Mouse (Mus musculus): ENCODE results near the gene Mdm4. TPM values are rescaled to one million over a fixed set of nuclear protein-coding genes. Genes with fewer than 3 reads are reported as not detected.

Gene Mdm4
- polyA plus RNA-seq, 1 experiment = 156 TPM

DNA sequence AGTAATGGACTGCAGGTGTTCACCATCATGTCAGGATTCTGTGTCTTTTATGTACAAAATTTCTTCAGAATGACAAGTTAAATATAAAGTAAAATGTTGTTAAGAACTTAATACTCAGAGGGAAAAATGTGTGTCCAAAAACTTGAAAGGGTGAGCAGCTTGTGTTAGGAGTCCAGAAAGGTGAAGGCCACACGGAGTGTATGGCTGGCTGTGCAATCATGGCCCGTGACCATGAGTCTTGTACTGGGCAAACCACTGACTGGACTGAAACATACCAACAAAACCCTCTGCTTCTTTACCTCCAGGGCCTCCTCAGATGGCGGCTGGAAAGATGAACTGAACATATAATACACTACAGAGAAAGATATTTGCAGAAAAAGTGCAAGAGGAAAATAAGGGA is 23.8 kb downstream of the Mdm4 start:
- TF ChIP-seq GATA1 (IDR thresholded peaks at IDR 0.05; ENCODE audit: low read length) = no peak

DNA sequence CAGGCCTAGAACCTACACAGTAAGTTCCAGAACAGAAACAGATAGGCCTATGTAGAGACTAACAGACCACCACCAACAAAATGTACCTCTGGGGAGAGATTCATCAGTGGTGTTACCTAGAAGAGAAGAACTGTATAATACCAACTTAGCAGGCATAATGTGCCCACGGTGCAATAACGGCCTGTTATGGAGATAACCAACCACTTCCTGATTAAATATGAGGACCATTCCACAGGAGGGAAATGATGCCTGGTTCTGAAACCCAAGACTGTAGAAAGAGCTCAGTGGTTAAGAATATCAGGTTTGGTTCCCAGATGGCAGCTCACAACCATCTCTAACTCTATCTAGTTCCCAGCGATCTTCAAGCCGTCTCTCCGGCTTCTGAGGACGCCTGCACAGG is 30.0 kb downstream of the Mdm4 start:
- TF ChIP-seq GATA1 (IDR thresholded peaks at IDR 0.05; ENCODE audit: low read length) = no peak

DNA sequence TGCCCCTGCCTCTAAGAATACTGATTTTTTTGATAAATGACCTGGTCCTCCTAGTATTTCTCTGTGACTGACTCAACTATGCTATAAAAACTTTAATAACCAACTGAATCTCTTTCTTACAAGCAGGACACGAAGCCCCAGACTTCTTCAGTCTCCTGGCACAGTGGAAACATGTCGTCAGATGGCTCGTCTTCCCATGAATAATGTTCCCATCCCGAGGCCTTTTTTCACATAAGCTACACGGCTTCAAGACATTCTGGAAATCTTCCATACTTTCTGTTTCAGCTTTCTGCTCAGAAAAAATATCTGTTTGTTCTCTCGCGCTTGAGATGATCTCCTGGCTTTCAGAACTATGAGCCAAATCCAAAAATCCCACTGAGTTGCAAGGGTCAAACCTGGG is 38.8 kb downstream of the Mdm4 start:
- no peak for TF ChIP-seq GATA1 (IDR thresholded peaks at IDR 0.05; ENCODE audit: low read length)

DNA sequence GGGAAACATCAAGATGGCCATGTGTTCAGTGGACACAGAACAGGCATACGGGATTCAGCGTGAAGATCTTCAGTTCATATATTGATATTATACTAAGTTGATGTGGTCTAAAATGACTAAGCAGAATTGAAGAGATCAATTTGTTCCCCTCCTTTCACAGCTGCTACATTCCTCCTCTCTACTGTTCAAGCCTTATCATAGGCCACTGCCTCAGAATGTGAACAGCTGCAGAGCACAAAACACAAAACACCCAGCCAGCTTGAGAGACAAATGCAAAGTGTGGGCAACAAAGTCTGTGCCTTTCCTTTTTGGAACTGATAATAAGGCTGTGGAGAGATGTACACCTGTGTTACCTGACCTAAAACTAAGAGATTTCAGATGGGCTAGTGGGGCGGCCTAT is 39.6 kb downstream of the Mdm4 start:
- TF ChIP-seq GATA1 (IDR thresholded peaks at IDR 0.05; ENCODE audit: low read length) = no peak

DNA sequence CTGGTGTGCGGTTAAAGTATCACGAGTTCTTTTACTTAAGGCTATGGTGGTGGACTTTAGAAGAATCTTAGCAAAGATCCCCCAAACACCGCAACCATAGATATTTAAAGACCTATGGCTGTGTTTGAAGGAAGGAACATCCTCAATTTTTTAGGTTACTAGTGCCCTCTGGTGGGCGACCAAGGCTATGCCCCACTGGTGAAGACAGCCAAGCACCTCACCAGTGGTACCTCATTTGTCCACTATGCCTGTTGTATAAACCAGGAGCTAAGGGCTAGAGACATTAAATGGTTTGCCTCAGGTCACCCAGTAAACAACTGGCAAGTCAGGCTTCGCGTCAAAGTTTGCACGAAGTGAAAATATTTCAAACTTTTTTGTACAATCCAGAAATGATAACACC is 47.6 kb downstream of the Mdm4 start:
- TF ChIP-seq GATA1 (IDR thresholded peaks at IDR 0.05; ENCODE audit: low read length) = no peak

DNA sequence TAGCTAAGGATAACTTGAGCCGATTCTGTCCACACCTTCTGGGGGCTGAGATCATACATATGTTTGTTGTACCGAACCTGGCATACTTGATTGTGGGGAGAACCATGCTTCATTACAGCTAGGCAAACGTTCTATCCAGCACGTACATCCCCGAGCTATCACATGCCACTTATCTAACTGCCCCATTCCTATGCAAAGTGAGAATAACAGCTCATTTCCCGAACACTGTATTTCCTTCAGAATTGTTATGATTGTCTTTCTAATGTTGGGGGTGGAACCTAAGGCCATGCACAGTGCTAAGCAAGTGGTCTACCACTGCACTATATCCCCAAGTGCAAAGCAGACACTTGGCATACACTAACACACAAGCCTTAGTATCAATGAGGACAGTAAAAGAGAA is 49.1 kb downstream of the Mdm4 start:
- no peak for TF ChIP-seq GATA1 (IDR thresholded peaks at IDR 0.05; ENCODE audit: low read length)

DNA sequence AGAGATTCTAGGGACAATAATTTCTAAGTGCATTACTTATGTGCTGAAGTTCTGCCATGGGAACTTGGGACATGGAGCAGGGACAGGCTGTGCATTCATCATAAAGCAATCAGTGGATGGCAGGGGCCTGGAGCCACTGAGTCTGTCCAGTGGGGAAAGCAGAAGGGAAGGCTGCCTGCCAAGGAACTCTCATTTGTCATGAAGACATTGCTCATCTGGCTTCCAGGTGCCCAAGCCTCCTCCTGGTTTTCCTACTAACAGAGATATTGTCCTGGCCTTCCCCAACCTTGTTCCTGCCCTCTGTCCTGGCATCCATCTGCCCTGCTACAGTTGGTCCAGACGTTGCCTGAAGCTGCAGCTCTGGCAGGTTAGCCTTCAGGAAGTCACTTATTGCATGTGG is 53.0 kb downstream of the Mdm4 start:
- TF ChIP-seq GATA1 (IDR thresholded peaks at IDR 0.05; ENCODE audit: low read length) = no peak

DNA sequence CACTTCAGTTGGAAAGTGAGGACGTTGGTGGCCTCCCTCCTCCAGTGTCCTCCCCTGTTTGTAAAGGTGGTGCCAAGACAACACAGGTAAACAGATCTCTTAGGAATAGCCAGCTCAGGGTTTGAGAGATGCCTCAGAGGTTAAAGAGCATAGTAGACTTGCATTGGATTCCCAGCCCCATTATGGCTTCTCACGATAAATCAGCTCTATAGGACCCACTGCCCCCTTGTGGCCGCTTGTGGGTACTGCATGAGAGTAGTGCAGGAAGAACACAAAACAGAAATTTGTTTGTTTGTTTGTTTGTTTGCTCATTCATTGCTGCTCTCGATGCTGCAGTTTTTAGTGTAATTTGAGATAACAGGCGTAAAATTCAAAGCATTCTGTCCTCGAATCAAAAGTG is 61.7 kb downstream of the Mdm4 start:
- TF ChIP-seq GATA1 (IDR thresholded peaks at IDR 0.05; ENCODE audit: low read length) = no peak

DNA sequence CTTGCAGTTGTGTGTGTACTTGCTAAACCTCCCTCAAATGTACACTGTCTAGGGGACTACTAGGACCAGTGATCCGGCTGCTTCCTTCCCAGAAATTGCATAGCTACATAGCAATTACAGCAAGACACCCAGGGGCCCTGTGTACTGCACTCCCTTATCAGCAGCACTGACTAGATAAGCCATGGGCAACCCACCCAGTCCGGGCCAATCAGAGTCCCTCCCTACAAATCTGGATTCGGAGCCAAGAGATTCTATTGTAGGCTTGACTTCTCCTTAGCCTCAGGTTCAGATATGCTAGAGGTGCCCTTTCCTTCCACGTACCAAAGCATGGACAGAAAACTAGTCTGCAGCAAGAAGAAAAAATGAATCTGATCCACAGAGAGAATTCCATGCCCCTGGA is 65.7 kb downstream of the Mdm4 start:
- no peak for TF ChIP-seq GATA1 (IDR thresholded peaks at IDR 0.05; ENCODE audit: low read length)

DNA sequence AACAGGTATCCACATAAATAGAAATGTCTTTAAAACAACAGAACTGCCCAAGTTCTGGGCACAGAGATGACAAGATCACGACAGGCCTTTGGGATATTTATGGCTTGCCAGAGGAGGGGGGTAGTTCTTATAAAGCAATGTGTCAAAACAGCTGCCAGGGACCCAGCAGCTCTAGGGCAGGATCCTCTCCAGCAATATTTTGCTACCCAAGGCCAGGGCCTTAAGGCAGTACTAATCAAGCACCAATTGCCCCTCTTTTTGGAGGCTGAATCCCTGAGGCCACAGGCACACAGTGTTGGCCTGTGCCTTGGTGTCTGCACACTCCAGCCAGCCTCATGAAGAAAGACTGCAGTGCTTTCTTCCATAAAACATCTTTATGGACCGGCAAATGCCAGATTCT is 66.3 kb downstream of the Mdm4 start:
- no peak for TF ChIP-seq GATA1 (IDR thresholded peaks at IDR 0.05; ENCODE audit: low read length)

DNA sequence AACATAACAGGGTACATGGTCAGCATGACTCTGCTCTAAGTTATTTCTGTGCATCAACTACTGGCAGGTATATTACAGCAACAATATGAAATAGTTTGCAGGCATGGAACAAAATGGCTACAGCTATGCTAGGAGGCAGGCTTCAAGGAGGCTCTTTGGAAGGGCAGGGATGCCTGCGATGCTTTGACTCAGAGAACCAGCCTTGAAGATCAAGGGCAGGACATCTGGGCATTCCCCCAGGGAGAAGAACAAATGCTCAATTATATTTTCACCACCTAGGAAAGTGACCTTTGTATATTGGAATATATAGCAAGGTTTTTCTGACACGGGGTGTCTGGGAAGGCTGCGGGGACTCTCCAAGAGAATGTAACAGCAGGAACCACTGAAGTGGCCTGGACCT is 68.6 kb downstream of the Mdm4 start:
- no peak for TF ChIP-seq GATA1 (IDR thresholded peaks at IDR 0.05; ENCODE audit: low read length)

DNA sequence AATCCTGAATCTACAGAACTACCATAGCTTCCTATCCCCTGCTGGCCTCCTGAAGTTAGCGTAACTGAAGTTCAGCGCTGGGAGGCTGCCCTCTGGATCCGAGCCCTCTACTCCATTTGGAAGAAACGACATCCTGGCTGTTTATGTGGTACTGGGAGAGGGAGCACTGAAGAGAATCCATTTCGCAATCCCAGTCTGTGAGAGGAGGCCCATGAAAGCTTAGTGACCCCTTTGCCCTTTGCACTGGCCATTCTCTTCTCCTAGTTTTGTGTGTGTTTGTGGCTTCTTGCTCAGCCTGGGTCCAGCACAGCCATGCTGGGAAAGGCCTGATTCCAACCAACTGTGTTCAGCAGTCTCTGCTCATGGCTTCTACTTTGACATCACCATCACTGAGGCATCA is 73.6 kb downstream of the Mdm4 start:
- no peak for TF ChIP-seq GATA1 (IDR thresholded peaks at IDR 0.05; ENCODE audit: low read length)

DNA sequence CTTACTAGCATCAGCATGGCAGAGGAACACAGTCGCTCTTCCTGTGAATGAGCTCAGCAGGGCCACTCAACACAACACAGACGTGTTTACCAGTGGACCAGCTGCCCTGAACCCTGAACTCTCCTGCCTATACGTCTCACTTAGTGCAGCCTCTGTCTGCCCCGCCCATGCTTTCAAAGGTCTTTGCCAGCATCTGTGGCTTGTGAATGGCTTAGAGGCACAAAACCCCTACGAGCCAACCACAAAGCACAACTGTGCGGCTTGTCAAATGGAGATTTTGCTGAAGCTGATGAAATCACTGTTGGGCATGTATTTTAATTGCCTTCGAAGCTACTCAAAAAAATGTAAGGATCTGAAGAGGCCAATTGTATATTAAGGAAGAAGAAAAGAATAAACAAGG is 82.5 kb downstream of the Mdm4 start:
- no peak for TF ChIP-seq GATA1 (IDR thresholded peaks at IDR 0.05; ENCODE audit: low read length)

DNA sequence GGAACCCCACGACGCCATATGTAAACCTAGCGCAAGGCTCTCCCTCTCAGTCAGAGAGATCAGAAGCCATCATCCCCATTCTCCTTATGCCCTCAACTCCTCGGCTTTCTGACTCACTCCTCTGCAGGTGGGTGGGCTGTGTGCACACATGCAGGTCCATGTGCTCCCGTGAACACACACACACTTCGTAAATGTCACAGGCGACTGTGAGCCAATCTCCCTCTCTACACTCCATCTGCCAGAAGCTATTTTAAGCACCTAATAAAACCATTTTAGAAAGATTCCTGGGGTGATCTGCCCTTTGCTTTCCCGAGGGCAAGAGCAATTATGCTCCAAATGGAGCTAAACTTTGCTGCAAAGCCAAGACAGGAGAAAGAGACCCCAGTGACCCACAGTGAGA is 84.5 kb downstream of the Mdm4 start:
- no peak for TF ChIP-seq GATA1 (IDR thresholded peaks at IDR 0.05; ENCODE audit: low read length)

DNA sequence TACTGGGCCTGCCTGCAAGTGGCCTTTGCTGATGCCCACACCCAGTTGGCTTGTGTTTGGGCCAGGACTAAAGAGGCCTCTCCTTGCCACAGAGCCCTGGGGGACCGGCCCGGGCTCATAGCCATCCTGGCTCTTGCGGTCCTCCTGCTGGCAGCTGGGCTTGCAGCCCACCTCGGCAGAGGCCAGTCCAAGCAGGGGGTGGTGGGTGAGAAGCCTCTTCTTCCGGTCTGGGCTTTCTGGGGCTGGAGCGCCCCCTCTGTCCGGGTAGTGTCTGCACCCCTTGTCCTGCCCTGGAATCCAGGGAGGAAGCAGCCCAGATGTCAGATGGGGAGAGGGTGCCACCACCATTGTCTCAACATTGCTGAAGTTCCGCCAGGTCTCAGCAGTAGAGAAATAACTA is 91.4 kb downstream of the Mdm4 start:
- TF ChIP-seq GATA1 (IDR thresholded peaks at IDR 0.05; ENCODE audit: low read length) = no peak

DNA sequence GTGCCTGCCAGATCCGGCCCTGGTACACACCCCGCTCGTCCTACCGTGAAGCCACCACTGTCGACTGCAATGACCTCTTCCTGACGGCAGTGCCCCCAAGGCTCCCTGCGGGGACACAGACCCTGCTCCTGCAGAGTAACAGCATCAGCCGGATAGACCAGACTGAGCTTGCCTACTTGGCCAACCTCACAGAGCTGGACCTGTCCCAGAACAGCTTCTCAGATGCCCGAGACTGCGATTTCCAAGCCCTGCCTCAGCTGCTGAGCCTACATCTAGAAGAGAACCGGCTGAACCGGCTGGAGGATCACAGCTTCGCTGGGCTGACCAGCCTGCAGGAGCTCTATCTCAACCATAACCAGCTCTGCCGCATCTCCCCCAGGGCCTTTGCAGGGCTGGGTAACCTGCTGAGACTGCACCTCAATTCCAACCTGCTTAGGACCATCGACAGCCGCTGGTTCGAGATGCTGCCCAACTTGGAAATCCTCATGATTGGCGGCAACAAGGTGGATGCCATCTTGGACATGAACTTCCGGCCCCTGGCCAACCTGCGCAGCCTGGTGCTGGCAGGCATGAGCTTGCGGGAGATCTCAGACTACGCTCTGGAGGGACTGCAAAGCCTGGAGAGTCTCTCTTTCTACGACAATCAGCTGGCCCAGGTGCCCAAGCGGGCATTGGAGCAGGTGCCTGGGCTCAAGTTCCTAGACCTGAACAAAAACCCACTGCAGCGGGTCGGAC is 92.9 kb downstream of the Mdm4 start:
- TF ChIP-seq GATA1 (IDR thresholded peaks at IDR 0.05; ENCODE audit: low read length) = no peak

DNA sequence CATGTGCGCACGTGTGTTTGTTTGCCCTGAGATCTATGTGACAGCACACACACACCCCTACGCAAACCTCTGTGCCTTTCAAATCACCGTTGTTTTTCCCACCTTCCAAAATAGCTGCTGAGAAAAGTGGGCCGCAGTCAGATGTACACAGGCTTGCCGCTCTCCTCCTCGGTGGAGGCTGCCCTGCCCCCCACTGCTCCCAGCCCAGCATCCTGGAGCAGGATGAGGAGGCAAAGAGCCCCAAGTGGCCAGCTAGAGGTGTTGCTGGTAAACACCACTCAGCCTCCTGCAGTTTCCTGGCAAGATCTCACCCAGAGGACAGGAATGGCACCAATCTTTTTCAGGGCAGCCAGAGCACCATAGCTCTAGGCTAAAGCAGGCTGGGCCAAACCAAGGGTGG is 95.5 kb downstream of the Mdm4 start:
- no peak for TF ChIP-seq GATA1 (IDR thresholded peaks at IDR 0.05; ENCODE audit: low read length)

DNA sequence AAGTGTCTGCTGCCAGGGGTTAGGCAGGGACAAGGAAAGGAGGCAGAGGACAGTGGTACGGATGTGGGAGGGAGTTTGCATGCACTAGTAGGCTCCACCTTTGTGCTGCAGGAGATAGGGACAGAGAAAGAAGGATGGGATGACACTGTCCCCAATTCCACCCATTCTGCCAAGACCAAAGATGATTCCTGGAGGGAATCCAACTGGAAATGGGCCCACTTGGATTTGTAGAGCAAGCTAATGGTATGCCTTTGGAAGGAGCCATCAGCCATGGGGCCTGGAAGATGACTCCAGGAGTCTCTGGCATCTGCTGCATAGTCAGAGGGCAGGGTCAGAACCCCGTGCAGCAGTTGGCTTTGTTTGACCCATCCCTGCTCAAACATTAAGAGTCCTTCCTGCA is 97.9 kb downstream of the Mdm4 start:
- TF ChIP-seq GATA1 (IDR thresholded peaks at IDR 0.05; ENCODE audit: low read length) = no peak
